Mouse (Mus musculus): ENCODE data around the gene Olfr70.

DNA sequence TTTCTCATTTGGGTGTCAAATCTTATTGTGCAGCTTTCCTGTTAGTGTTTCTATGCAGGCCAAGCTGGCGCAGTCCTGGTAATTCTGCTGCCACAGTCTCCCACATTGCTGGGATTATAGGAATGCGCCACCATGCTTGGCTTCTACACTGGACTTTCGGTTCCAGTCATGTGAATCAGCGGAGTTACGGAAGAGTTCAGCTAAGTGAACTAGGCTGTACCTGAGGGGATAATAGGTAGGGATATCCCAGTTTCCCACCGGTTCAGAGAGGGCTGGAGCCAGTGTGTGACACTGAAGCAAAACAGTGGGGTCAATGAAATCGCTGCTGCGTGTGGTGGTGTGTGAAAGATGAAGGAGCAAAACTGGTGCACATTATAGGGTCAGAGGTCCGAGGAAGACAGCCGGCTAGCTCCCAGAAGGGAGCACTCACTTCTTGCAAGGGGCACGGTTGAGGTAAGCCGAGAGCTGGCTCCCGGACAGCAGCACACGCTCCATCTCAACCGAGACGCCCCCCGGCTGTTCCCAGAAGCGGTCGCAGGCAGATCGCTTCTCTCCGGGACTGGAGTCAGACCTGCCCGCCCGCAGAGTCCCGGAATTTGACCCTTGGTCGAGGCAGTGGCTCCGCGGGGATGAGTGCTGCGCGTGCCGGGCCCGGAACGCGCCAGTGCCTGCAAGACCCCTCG, 44.8 kb downstream of the Olfr70 start:
- TF ChIP-seq POLR2A (IDR thresholded peaks at IDR 0.05; ENCODE audit: low read depth, low read length) (no peak), CTCF (IDR thresholded peaks at IDR 0.05; ENCODE audit: borderline replicate concordance, insufficient read depth, low read length) (no peak)
